Mouse (Mus musculus) forebrain, embryonic 12.5 days (tissue): ENCODE measurements around the gene Rgl1. TPM values are rescaled to one million over a fixed set of nuclear protein-coding genes. Genes with fewer than 3 reads are reported as not detected.

Source experiments
- ATAC-seq: fragments of 200-750 bp; cut with Nextera tagmentation; 2 replicates; pipeline ENCODE4 v1.8.0; 2017; ENCODE audit warnings: moderate TSS enrichment; ENCODE audit not compliant: low FRiP score
- H3K27ac ChIP-seq: fragments of 300-500 bp; sonication (generic); 2 replicates; pipeline ENCODE4 v1.5.1; 2016; ENCODE audit warnings: mild to moderate bottlenecking
- H3K27me3 ChIP-seq: fragments of 300-500 bp; sonication (generic); 2 replicates; pipeline ENCODE4 v1.6.1; 2016; ENCODE audit warnings: mild to moderate bottlenecking
- H3K36me3 ChIP-seq: fragments of 300-500 bp; sonication (generic); replicated peaks from 2 replicates; pipeline ENCODE4 v1.6.1; 2016; ENCODE audit warnings: mild to moderate bottlenecking
- H3K4me1 ChIP-seq: fragments of 300-500 bp; sonication (generic); 2 replicates; pipeline ENCODE4 v1.6.1; 2016
- H3K4me2 ChIP-seq: fragments of 300-500 bp; sonication (generic); 2 replicates; pipeline ENCODE4 v1.6.1; 2016; ENCODE audit warnings: mild to moderate bottlenecking, moderate library complexity
- H3K4me3 ChIP-seq: fragments of 300-500 bp; sonication (generic); replicated peaks from 2 replicates; pipeline ENCODE4 v1.5.1; 2016; ENCODE audit warnings: mild to moderate bottlenecking
- H3K9ac ChIP-seq: fragments of 300-500 bp; sonication (generic); 2 replicates; pipeline ENCODE4 v1.6.1; 2016; ENCODE audit warnings: mild to moderate bottlenecking
- H3K9me3 ChIP-seq: fragments of 300-500 bp; sonication (generic); 2 replicates; pipeline ENCODE4 v1.6.1; 2016
- WGBS: fragments of 180-500 bp; shearing (Covaris S2); methylation state at CpG from one replicate; pipeline ENCODE4 v1.1.7; 2016; 5-methylcytosine and 5-hydroxymethylcytosine counted together
- polyA plus RNA-seq: library from polyadenylated mRNA; unstranded; fragments of >200 nt; fragmentation: Nextera tagmentation; extraction: Ambion mirVana; gene quantifications from 2 replicates; pipeline ENCODE4 v1.2.1, GENCODE M21; 2016

The Rgl1 gene
- polyA plus RNA-seq, 1 experiment from 2014 or later: 20.9 TPM

- H3K36me3 ChIP-seq: no peaks in the 10 kb centered on the region
- no peak for ATAC-seq
- no peak overlapping the region for H3K9ac ChIP-seq
- peaks cover 3% of the 10 kb centered on the region; the same call in 1 of the 2 replicates for H3K9me3 ChIP-seq
- no peak overlapping the region for H3K4me3 ChIP-seq
- no peak overlapping the region for H3K27ac ChIP-seq
- H3K4me2 ChIP-seq: no peak overlapping the region
- WGBS: 90% methylated on average over 2 of the region's 2 CpGs
- H3K27me3 ChIP-seq: no peaks in the 10 kb centered on the region
- no peaks in the 10 kb centered on the region for H3K4me1 ChIP-seq
These were observed 165.7 kb downstream of the Rgl1 start for GRCm38 (mm10) chr1:152600494-152600893.

- H3K36me3 ChIP-seq: no peaks in the 10 kb centered on the region
- no peak overlapping the region for H3K4me3 ChIP-seq
- 89% methylated on average over 8 of the region's 8 CpGs for WGBS
- no peak overlapping the region for H3K27ac ChIP-seq
- H3K9me3 ChIP-seq: peaks cover 3% of the 10 kb centered on the region; the same call in 1 of the 2 replicates
- no peak for ATAC-seq
- H3K9ac ChIP-seq: no peak overlapping the region
- H3K4me2 ChIP-seq: no peak overlapping the region
- H3K4me1 ChIP-seq: no peaks in the 10 kb centered on the region
- no peaks in the 10 kb centered on the region for H3K27me3 ChIP-seq
These were observed 166.8 kb downstream of the Rgl1 start for GRCm38 (mm10) chr1:152599347-152599746.

- no peak overlapping the region for H3K4me3 ChIP-seq
- no peak for ATAC-seq
- WGBS: 84% methylated on average over 5 of the region's 5 CpGs
- 0 out of 2 replicates have a peak, but pooled peaks cover 4% of the 10 kb centered on the region for H3K36me3 ChIP-seq
- peaks cover 5% of the 10 kb centered on the region; the same call in 1 of the 2 replicates for H3K4me1 ChIP-seq
- no peak overlapping the region for H3K9ac ChIP-seq
- H3K27ac ChIP-seq: no peak overlapping the region
- no peak overlapping the region for H3K4me2 ChIP-seq
- H3K27me3 ChIP-seq: no peaks in the 10 kb centered on the region
- H3K9me3 ChIP-seq: no peaks in the 10 kb centered on the region
These were observed 171.5 kb downstream of the Rgl1 start for GRCm38 (mm10) chr1:152594690-152595089.

GRCm38 (mm10) chr1:152593831-152594549 lies 172.2 kb downstream of the Rgl1 start:
- no peak for ATAC-seq
- no peak overlapping the region for H3K27ac ChIP-seq
- no peak overlapping the region for H3K9ac ChIP-seq
- WGBS: 96% methylated on average over 9 of the region's 9 CpGs
- H3K9me3 ChIP-seq: no peaks in the 10 kb centered on the region
- H3K4me2 ChIP-seq: no peak overlapping the region
- H3K27me3 ChIP-seq: no peaks in the 10 kb centered on the region
- H3K4me1 ChIP-seq: peaks cover 12% of the 10 kb centered on the region
- 0 out of 2 replicates have a peak, but pooled peaks cover 4% of the 10 kb centered on the region for H3K36me3 ChIP-seq
- H3K4me3 ChIP-seq: no peak overlapping the region

- H3K27ac ChIP-seq: no peak overlapping the region
- H3K27me3 ChIP-seq: no peaks in the 10 kb centered on the region
- H3K9me3 ChIP-seq: no peaks in the 10 kb centered on the region
- H3K4me2 ChIP-seq: no peak overlapping the region
- WGBS: 96% methylated on average over 7 of the region's 7 CpGs
- 0 out of 2 replicates have a peak, but pooled peaks cover 4% of the 10 kb centered on the region for H3K36me3 ChIP-seq
- peaks cover 12% of the 10 kb centered on the region for H3K4me1 ChIP-seq
- no peak for ATAC-seq
- no peak overlapping the region for H3K4me3 ChIP-seq
- no peak overlapping the region for H3K9ac ChIP-seq
These were observed 172.8 kb downstream of the Rgl1 start for GRCm38 (mm10) chr1:152593382-152593781.

- Histone ChIP-seq H3K4me2 (no peak overlapping the region), H3K27me3 (no peaks in the 10 kb centered on the region), H3K4me1 (peaks cover 12% of the 10 kb centered on the region), H3K27ac (no peak overlapping the region), H3K36me3 (0 out of 2 replicates have a peak, but pooled peaks cover 4% of the 10 kb centered on the region), H3K9ac (no peak overlapping the region), H3K4me3 (no peak overlapping the region), H3K9me3 (no peaks in the 10 kb centered on the region)
- no peak for ATAC-seq
- WGBS: 90% methylated on average over 6 of the region's 6 CpGs
These were observed 173.5 kb downstream of the Rgl1 start for GRCm38 (mm10) chr1:152592609-152593008.

- no peak overlapping the region for H3K4me3 ChIP-seq
- 94% methylated on average over 13 of the region's 15 CpGs for WGBS
- H3K27me3 ChIP-seq: no peaks in the 10 kb centered on the region
- ATAC-seq: no peak
- H3K4me1 ChIP-seq: peaks cover 12% of the 10 kb centered on the region
- no peak overlapping the region for H3K9ac ChIP-seq
- 0 out of 2 replicates have a peak, but pooled peaks cover 4% of the 10 kb centered on the region for H3K36me3 ChIP-seq
- H3K4me2 ChIP-seq: no peak overlapping the region
- H3K27ac ChIP-seq: no peak overlapping the region
- H3K9me3 ChIP-seq: no peaks in the 10 kb centered on the region
These were observed 174.2 kb downstream of the Rgl1 start for GRCm38 (mm10) chr1:152591746-152592498.

GRCm38 (mm10) chr1:152590321-152590720 lies 175.8 kb downstream of the Rgl1 start:
- H3K4me2 ChIP-seq: no peak overlapping the region
- no peak overlapping the region for H3K4me3 ChIP-seq
- 0 out of 2 replicates have a peak, but pooled peaks cover 4% of the 10 kb centered on the region for H3K36me3 ChIP-seq
- H3K9me3 ChIP-seq: no peaks in the 10 kb centered on the region
- H3K4me1 ChIP-seq: peaks cover 12% of the 10 kb centered on the region
- H3K9ac ChIP-seq: no peak overlapping the region
- no peak for ATAC-seq
- H3K27me3 ChIP-seq: no peaks in the 10 kb centered on the region
- WGBS: 77% methylated on average over 5 of the region's 5 CpGs
- H3K27ac ChIP-seq: no peak overlapping the region

GRCm38 (mm10) chr1:152589331-152589935 lies 176.7 kb downstream of the Rgl1 start:
- 54% methylated on average over 9 of the region's 9 CpGs for WGBS
- Histone ChIP-seq H3K9ac (no peak overlapping the region), H3K9me3 (no peaks in the 10 kb centered on the region), H3K36me3 (0 out of 2 replicates have a peak, but pooled peaks cover 4% of the 10 kb centered on the region), H3K27me3 (no peaks in the 10 kb centered on the region), H3K4me3 (no peak overlapping the region), H3K27ac (no peak overlapping the region), H3K4me2 (no peak overlapping the region), H3K4me1 (peaks cover 12% of the 10 kb centered on the region)
- ATAC-seq: no peak

- H3K4me1 ChIP-seq: peaks cover 12% of the 10 kb centered on the region
These were observed 178.7 kb downstream of the Rgl1 start for GRCm38 (mm10) chr1:152587431-152587830.

GRCm38 (mm10) chr1:152585385-152585984 lies 180.7 kb downstream of the Rgl1 start:
- Histone ChIP-seq H3K4me1 (peaks cover 7% of the 10 kb centered on the region), H3K27ac (no peak overlapping the region), H3K36me3 (no peaks in the 10 kb centered on the region), H3K9ac (no peak overlapping the region), H3K4me2 (no peak overlapping the region), H3K27me3 (no peaks in the 10 kb centered on the region), H3K9me3 (no peaks in the 10 kb centered on the region), H3K4me3 (no peak overlapping the region)
- no peak for ATAC-seq
- 78% methylated on average over 7 of the region's 7 CpGs for WGBS

More at GRCm38 (mm10) chr1:152587431-152587830, 178.7 kb downstream of the Rgl1 start:
- Histone ChIP-seq H3K27me3 (no peaks in the 10 kb centered on the region), H3K27ac (no peak overlapping the region), H3K4me2 (no peak overlapping the region), H3K4me3 (no peak overlapping the region), H3K36me3 (no peaks in the 10 kb centered on the region), H3K9me3 (no peaks in the 10 kb centered on the region), H3K9ac (no peak overlapping the region)
- ATAC-seq: no peak
- WGBS: 88% methylated on average over 3 of the region's 3 CpGs

- Histone ChIP-seq H3K9ac (no peak overlapping the region), H3K4me1 (peaks cover 7% of the 10 kb centered on the region), H3K36me3 (no peaks in the 10 kb centered on the region), H3K9me3 (no peaks in the 10 kb centered on the region), H3K4me2 (no peak overlapping the region), H3K27me3 (no peaks in the 10 kb centered on the region), H3K4me3 (no peak overlapping the region), H3K27ac (no peak overlapping the region)
- ATAC-seq: no peak
- 82% methylated on average over 8 of the region's 8 CpGs for WGBS
These were observed 181.2 kb downstream of the Rgl1 start for GRCm38 (mm10) chr1:152584933-152585332.
